Mouse (Mus musculus) c-Kit-positive CD71-positive TER-119-negative erythroid progenitor cells, embryonic 14.5 days (primary cell): ENCODE measurements around the gene Gm16442.
"Not testable (repeated sequence)": the region's sequence is repeated elsewhere in the genome, so short reads cannot be mapped to it uniquely, and the experiment has no call there.

Source experiments
- DNase-seq: peaks from one replicate; pipeline ENCODE4 v3.0.0-alpha.2; 2013; ENCODE audit warnings: low read depth

The Gm16442 gene

DNA sequence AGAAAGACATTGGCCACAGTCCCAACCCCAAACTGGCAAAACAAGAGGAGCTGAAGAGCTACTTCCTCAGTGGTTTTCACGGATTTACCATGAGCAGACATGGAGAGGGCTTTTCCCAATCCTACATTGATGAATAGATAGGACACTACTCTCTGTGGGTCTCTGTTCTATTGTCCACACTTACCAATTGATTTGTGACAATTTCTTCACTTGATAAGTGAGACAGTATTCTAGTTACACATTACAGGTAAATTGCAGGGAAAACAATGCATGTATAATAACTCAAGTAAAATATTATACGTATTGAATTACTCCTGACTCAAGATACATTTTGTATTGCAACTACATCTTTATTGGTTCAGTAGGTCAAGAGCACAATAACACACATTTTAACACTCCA lies at the start of gene Gm16442:
TSS of gene Gm16442 (minus strand) at position 101 of the 400 bp plus-strand sequence.
- not testable (repeated sequence) for DNase-seq

DNA sequence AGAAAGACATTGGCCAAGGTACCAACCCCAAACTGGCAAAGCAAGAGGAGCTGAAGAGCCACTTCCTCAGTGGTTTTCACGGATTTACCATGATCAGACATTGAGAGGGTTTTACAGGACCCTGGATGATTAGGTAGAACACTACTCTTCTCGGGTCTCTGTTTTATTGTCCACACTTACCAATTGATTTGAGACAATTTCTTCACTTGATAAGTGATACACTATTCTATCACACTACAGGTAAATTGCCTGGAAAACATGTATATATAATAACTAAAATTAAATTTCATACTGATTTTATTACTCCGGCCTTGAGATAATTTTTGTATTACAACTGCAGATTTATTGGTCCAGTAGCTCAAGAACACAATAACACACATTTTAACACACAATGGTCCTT lies 45.9 kb upstream of the Gm16442 start, which contains the start of gene Vmn1r94:
TSS of gene Vmn1r94 (minus strand) at position 101 of the 400 bp plus-strand sequence.
- DNase-seq, result not testable (repeated sequence)

DNA sequence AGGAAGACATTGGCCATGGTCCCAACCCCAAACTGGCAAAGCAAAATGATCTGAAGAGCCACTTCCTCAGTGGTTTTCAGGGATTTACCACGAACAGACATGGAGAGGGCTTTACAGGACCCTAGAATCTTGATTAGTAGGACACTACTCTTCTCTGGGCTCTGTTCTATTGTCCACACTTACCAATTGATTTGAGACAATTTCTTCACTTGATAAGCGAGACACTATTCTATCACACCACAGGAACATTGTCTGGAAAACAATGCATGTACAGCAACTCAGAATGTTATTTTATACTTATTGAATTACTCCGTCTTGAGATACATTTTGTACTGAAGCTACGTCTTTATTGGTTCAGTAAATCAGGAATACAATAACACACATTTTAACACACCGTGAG lies 16.6 kb upstream of the Gm16442 start, which contains the start of gene Vmn1r93:
TSS of gene Vmn1r93 (minus strand) at position 101 of the 400 bp plus-strand sequence.
- DNase-seq, result not testable (repeated sequence)

DNA sequence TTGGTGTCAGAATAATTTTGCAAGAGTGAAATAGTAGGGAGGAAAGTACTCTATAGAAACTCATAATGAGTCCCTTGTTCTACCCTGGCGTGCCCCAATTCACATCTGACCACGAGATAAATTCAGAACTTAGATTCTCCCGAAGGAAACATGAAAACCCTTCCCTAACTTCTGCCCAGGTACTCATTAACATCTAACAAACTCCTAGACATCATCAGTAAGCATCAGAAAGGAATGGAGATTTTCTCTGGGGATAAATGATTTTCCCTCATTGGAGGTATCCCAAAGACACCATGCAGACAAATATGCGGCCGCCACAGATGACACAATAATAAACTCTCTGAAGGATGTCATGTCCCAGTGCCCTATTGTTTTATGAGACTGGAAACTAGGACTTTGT lies 23.0 kb downstream of the Gm16442 start, which contains the start of gene Vmn1r91:
TSS of gene Vmn1r91 (plus strand) at position 301 of the 400 bp plus-strand sequence.
- DNase-seq, result not testable (repeated sequence)

DNA sequence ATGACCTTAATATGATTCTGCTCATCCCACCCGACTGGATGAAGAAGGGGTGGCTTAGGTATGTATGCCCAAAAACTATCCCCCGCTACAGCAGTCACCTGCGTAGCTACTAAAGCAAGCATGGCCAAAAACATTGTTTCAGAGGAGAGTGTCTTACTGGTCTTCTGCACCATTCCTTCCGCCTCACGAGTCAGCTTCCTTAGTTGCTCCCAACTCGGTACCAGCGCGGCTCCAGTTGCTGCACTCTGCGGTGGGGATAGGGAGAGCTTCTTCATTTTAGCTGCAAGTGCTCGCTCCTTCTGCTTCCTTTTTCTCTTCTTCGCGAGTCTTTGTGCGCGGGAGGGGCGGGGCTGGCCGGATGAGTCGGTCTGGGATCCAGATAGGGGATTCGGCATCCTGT lies 44.3 kb downstream of the Gm16442 start:
- not testable (repeated sequence) for DNase-seq
